Mouse (Mus musculus) ES-E14 (cell line): ENCODE data around the gene Tut7.

Experiments used
- CHD2 ChIP-seq: IDR thresholded peaks from 2 replicates; pipeline ENCODE4 v1.6.1; 2014; ENCODE audit warnings: mild to moderate bottlenecking, low read depth, low read length, inconsistent platforms
- MAFK ChIP-seq: IDR thresholded peaks from 2 replicates; pipeline ENCODE4 v1.6.1; 2014; ENCODE audit warnings: mild to moderate bottlenecking, low read depth, low read length, inconsistent platforms; ENCODE audit not compliant: insufficient read depth
- ZNF384 ChIP-seq: IDR thresholded peaks from 2 replicates; pipeline ENCODE4 v1.6.1; 2012; ENCODE audit warnings: low read depth, low read length, inconsistent platforms

GRCm38 (mm10) chr13:59745462-59745861 is 77.5 kb downstream of the Tut7 start:
- TF ChIP-seq CHD2 = no peak
- no peak for TF ChIP-seq ZNF384
- TF ChIP-seq MAFK = no peak
